Mouse (Mus musculus) thymus, postnatal 0 days (tissue): ENCODE results near the gene Pcolce. TPM values are rescaled to one million over a fixed set of nuclear protein-coding genes. Genes with fewer than 3 reads are reported as not detected.

ENCODE experiments used
- DNase-seq: peaks from one replicate; pipeline ENCODE4 v3.0.0-alpha.2; 2015; ENCODE audit warnings: low spot score
- polyA plus RNA-seq: library from polyadenylated mRNA; unstranded; fragments of >200 nt; fragmentation: Nextera tagmentation; extraction: Ambion mirVana; gene quantifications from 2 replicates; pipeline ENCODE4 v1.2.1, GENCODE M21; 2015

Pcolce gene
- polyA plus RNA-seq, 1 experiment from 2014 or later, result 18.6 TPM

- no peak for DNase-seq
Measured at GRCm38 (mm10) chr5:137597625-137598024, 16.0 kb downstream of the Pcolce start.

- peak; percentile 62 for DNase-seq
Measured at GRCm38 (mm10) chr5:137596601-137597261, 16.9 kb downstream of the Pcolce start.

DNA sequence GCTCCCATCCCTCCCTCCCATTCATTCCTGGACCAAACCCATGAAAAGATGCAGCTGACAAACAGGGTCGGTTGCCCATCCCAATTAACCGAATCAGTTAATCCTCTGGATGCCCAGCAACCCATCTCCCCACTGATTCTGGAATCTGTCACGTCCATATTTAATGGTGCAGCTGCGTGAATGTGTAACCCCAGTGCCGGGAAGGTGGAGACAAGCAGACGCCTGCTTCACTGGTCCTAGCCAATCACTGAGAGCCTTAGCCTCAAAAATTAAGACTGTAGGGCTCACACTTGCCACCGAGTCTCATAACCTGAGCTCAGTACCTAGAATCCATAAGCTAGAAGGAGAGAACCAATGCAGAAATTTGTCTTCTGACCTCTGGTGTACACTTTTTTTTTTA, 17.7 kb downstream of the Pcolce start:
- DNase-seq, result no peak

DNA sequence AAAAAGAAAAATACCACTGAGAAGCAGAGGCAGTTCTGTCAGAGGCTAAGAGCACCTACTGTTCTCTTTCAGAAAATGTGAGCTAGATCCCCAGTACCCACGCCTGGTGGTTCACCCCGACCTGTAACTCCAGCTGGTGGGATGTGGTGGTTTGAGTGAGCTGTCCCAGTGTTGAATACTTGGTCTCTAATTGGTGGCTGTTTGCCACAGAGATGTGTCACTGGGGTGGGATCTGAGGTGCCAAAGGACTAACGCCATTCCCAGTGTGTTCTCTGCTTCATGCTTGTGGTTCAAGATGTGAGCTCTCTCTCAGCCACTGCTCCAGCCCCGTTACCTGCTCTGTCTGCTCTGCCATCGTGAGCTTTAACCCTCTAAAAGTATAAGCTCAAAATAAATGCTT, 23.1 kb downstream of the Pcolce start:
- no peak for DNase-seq

GRCm38 (mm10) chr5:137584976-137585375, 28.6 kb downstream of the Pcolce start:
- DNase-seq, result peak; percentile 69

- peak; percentile 30 for DNase-seq
Measured at GRCm38 (mm10) chr5:137583670-137584169, 29.9 kb downstream of the Pcolce start.

DNA sequence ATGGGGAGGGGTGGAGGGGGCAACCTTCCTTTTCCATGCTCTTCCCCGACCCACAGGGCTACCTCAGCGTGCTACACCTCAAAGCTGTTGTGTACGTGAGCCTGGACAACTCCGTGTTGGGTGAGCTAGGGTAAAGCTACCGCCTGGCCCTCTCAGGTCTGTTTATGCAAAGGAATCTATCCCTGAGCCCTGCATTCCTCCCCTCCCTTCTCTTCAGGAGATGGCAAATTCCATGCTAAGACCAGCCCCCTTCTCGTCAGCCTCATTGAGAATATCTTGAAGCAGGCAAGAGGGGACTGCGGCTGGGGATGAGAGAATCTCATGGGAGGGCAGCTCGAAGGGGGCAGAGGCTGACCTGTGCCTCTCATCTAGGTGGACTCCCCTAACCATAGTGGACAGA, 30.9 kb downstream of the Pcolce start:
- no peak for DNase-seq

DNA sequence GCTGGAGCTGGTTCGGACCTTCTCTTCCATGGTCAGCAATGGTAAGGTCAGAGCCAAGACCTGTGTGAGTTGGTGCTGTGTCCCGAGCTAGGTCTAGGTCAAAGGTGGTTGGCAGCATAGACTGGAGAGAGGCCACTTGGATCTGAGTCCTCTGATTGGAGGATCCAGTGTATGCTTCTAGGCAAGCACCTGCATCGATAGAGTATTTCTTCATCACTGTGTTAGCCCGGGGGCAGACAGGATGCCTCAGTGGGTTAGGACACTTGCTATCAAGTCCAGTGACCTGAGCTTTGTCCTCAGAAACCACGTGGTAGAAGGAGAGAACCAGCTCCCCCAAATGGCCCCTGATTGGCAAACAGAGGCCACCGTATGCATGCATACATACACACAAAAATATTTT, 33.3 kb downstream of the Pcolce start:
- DNase-seq, result no peak

DNA sequence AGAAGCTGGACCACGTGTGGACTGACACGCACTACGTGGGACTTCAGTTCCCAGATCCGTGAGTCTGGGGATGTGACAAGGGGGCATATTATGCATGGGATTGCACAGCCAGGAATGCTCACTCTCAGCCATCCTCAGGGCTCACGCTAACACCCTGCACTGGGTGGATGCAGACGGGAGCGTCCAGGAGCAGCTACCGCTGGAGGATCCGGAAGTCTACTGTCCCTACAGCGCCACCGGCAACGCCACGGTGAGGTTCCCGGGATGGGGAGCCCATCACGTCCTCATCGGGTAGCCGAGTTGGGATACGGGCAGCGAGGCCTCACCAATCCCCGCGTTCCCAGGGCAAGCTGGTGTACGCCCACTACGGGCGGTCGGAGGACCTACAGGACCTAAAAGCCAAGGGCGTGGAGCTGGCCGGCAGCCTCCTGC, 39.1 kb downstream of the Pcolce start:
- no peak for DNase-seq

DNA sequence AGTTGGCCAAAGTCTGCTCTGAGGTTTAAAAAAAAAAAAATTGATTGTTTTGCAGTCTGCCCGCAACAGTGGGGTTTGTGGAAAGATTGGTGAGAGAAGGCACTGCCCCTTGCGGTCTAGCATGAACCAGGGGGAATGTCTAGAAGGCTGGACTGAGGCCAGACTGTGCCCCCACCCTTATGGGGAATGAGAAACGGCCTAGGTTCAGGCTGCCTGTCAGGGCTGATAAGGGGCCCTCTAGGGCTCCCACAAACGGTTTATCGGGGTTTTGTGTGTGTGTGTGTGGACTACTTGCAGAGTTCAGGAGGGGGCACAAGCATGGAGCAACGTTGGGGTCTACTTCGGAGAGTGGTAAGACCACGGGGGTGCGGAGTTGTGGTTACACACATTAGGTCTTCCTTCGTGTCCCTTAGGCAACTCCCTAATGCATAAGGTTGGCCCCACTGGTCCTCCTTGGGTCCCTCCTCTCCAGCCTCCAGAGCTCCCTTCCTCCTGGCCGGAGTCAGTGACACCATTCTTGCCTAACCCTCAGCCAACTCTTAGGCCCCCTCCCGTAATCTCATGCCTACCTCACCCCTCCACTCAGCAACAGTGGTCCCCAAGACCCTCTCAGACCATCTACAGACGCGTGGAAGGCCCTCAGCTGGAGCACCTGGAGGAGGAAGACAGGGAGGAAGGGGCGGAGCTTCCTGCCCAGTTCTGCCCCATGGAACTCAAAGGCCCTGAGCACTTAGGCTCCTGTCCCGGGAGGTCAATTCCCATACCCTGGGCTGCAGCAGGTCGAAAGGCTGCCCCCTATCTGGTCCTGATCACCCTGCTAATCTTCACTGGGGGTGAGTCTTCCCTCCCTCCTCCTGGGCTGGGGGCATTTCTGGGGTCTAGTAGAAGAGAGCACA, 42.6 kb downstream of the Pcolce start:
- no peak for DNase-seq

GRCm38 (mm10) chr5:137570181-137570580, 43.4 kb downstream of the Pcolce start:
- DNase-seq, result peak; percentile 15

GRCm38 (mm10) chr5:137569665-137570064, 43.9 kb downstream of the Pcolce start, which contains the start of gene Tfr2:
Gene Tfr2 (plus strand): TSS chr5:137569840.
- peak; percentile 49 for DNase-seq

- no peak for DNase-seq
Measured at GRCm38 (mm10) chr5:137569031-137569430, 44.6 kb downstream of the Pcolce start.

DNA sequence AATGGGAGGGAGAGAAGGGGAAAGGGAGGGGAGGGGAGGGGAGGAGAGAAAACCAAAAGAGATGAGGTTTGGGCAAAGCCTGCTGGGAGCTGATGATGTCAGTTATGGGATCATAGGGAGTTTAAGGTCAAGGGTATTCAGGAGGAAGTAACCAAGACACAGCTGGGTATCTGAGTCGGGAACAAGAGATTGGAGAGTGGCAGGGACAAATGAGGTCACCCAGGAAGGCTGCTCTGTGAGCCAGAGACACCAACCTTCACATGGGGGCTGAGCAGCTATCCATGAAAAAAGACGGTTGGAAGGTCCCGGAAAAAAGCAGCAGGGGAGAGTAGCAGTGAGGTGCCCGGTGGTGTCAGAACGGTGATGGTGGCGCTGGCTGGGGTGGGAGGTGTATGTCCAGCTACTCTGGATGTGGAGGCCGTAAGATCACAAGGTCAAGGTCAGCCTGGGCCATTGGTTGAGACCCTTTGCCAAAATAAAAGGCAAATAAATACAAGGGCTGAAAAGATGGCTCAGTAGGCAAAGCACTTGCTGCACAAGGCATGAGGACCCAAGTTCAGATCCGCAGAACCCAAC, 45.3 kb downstream of the Pcolce start:
- DNase-seq, result no peak

DNA sequence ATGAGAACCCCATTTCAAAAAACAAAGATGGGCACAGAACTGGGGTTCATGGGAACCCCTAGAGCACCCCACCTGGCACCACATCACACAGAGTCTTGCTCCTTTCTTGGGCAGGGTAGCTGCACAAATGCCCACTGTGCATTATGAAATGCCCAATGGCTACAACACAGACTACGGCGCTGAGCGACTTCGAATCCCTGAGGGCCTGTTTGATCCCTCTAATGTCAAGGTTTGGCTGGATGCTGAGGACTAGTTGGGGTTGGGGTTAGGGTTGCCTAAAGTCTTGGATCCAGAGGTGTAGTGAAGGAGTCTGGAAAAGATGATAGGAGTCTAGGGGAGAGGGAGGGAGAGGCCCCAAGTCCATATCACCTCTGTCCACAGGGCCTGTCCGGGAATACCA, 47.2 kb downstream of the Pcolce start:
- no peak for DNase-seq

GRCm38 (mm10) chr5:137565744-137566143, 47.8 kb downstream of the Pcolce start:
- no peak for DNase-seq

- no peak for DNase-seq
Measured at GRCm38 (mm10) chr5:137562965-137563364, 50.6 kb downstream of the Pcolce start.

- DNase-seq, result no peak
Measured at GRCm38 (mm10) chr5:137561556-137561955, 52.0 kb downstream of the Pcolce start.
